Mouse (Mus musculus) ES-E14 (cell line): Measurements from ENCODE around the gene Trim62.

ENCODE experiments used
- CHD2 ChIP-seq: IDR thresholded peaks from 2 replicates; pipeline ENCODE4 v1.6.1; 2014; ENCODE audit warnings: mild to moderate bottlenecking, low read depth, low read length, inconsistent platforms
- HCFC1 ChIP-seq: IDR thresholded peaks from 2 replicates; pipeline ENCODE4 v1.6.1; 2012; ENCODE audit warnings: low read length, inconsistent platforms, borderline replicate concordance; ENCODE audit not compliant: insufficient read depth
- MAFK ChIP-seq: IDR thresholded peaks from 2 replicates; pipeline ENCODE4 v1.6.1; 2014; ENCODE audit warnings: mild to moderate bottlenecking, low read depth, low read length, inconsistent platforms; ENCODE audit not compliant: insufficient read depth
- ZC3H11A ChIP-seq: IDR thresholded peaks from 2 replicates; pipeline ENCODE4 v1.6.1; 2012; ENCODE audit warnings: low read depth, mild to moderate bottlenecking, inconsistent platforms, low read length, borderline replicate concordance
- ZNF384 ChIP-seq: IDR thresholded peaks from 2 replicates; pipeline ENCODE4 v1.6.1; 2012; ENCODE audit warnings: low read depth, low read length, inconsistent platforms

DNA sequence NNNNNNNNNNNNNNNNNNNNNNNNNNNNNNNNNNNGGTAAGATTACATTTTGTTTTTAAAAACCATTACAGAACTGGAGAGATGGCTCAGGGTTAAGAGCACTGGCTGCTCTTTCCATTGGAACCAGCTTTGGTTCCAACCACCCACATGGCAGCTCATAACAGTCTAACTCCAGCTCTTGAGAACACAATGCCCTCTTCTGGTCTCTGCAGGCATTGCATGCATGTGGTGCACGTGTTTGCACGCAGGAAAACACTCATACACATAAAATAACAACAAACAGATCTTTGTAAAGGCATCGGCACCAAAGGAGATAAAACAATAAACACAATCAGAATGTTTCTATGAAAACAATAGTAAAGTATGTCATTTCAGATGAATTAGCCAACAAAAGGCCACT is 59.0 kb downstream of the Trim62 start:
- TF ChIP-seq CHD2 (no peak), MAFK (no peak), ZC3H11A (no peak), HCFC1 (no peak), ZNF384 (no peak)
